Mouse (Mus musculus): ENCODE data around the gene Sfi1. TPM values are rescaled to one million over a fixed set of nuclear protein-coding genes. Genes with fewer than 3 reads are reported as not detected.

Gene Sfi1
- polyA plus RNA-seq, 1 experiment from 2014 or later, result 5.7 TPM

- ATAC-seq (ENCODE audit: low FRiP score, low TSS enrichment), result no peak
- no peak overlapping the region for H3K27ac ChIP-seq (replicated peaks)
- WGBS, result 70% methylated on average over 5 of the region's 5 CpGs
Measured at GRCm38 (mm10) chr11:3223105-3223504, 29.8 kb upstream of the Sfi1 start.

GRCm38 (mm10) chr11:3212526-3212925, 19.3 kb upstream of the Sfi1 start:
- Histone ChIP-seq H3K4me1 (replicated peaks; ENCODE audit: control insufficient read depth, insufficient read depth) (no peaks in the 10 kb centered on the region), H3K4me2 (replicated peaks; ENCODE audit: low read depth) (no peak overlapping the region), H3K9me3 (ENCODE audit: control insufficient read depth, low read length) (no peaks in the 10 kb centered on the region), H3K36me3 (ENCODE audit: control insufficient read depth, insufficient read depth, low read length) (peaks cover 9% of the 10 kb centered on the region), H3K27me3 (ENCODE audit: control insufficient read depth, insufficient read depth, low read length) (no peaks in the 10 kb centered on the region), H3K4me3 (ENCODE audit: low read depth, low read length) (no peak overlapping the region), H3K9ac (ENCODE audit: low read length) (no peak overlapping the region), H3K27ac (replicated peaks) (no peak overlapping the region)
- ATAC-seq (ENCODE audit: low FRiP score, low TSS enrichment), result peak; percentile 83
- 75% methylated on average over 1 of the region's 1 CpGs for WGBS
- TF ChIP-seq EP300 (optimal IDR thresholded peaks at IDR 0.05), result no peak
- TF ChIP-seq CTCF (IDR thresholded peaks at IDR 0.05; ENCODE audit: low read depth), result no peak
- no peak for DNase-seq (ENCODE audit: low spot score)

More at GRCm38 (mm10) chr11:3223105-3223504, 29.8 kb upstream of the Sfi1 start:
- Histone ChIP-seq H3K9me3 (ENCODE audit: control insufficient read depth, low read length) (no peaks in the 10 kb centered on the region), H3K9ac (ENCODE audit: low read length) (no peak overlapping the region), H3K4me3 (ENCODE audit: low read depth, low read length) (no peak overlapping the region), H3K36me3 (ENCODE audit: control insufficient read depth, insufficient read depth, low read length) (peaks cover 19% of the 10 kb centered on the region), H3K4me2 (replicated peaks; ENCODE audit: low read depth) (no peak overlapping the region), H3K4me1 (replicated peaks; ENCODE audit: control insufficient read depth, insufficient read depth) (no peaks in the 10 kb centered on the region), H3K27me3 (ENCODE audit: control insufficient read depth, insufficient read depth, low read length) (no peaks in the 10 kb centered on the region)
- peak; percentile 42 for TF ChIP-seq CTCF (IDR thresholded peaks at IDR 0.05; ENCODE audit: low read depth)
- no peak for TF ChIP-seq EP300 (optimal IDR thresholded peaks at IDR 0.05)
- no peak for DNase-seq (ENCODE audit: low spot score)

- H3K9ac ChIP-seq (ENCODE audit: low read length), result no peak overlapping the region
- H3K4me3 ChIP-seq (ENCODE audit: low read depth, low read length), result no peak overlapping the region
- TF ChIP-seq EP300 (optimal IDR thresholded peaks at IDR 0.05), result no peak
- TF ChIP-seq CTCF (IDR thresholded peaks at IDR 0.05; ENCODE audit: low read depth), result no peak
- ATAC-seq (ENCODE audit: low FRiP score, low TSS enrichment) (no peak), DNase-seq (ENCODE audit: low spot score) (no peak)
- no peak overlapping the region for H3K27ac ChIP-seq (replicated peaks)
- H3K4me2 ChIP-seq (replicated peaks; ENCODE audit: low read depth), result no peak overlapping the region
- H3K27me3 ChIP-seq (ENCODE audit: control insufficient read depth, insufficient read depth, low read length), result no peaks in the 10 kb centered on the region
- peaks cover 4% of the 10 kb centered on the region; the same call in 1 of the 2 replicates for H3K36me3 ChIP-seq (ENCODE audit: control insufficient read depth, insufficient read depth, low read length)
- 89% methylated on average over 3 of the region's 3 CpGs for WGBS
- H3K4me1 ChIP-seq (replicated peaks; ENCODE audit: control insufficient read depth, insufficient read depth), result no peaks in the 10 kb centered on the region
- no peaks in the 10 kb centered on the region for H3K9me3 ChIP-seq (ENCODE audit: control insufficient read depth, low read length)
Measured at GRCm38 (mm10) chr11:3206783-3207182, 13.5 kb upstream of the Sfi1 start.

GRCm38 (mm10) chr11:3205207-3205606, 11.9 kb upstream of the Sfi1 start:
- no peak overlapping the region for H3K4me2 ChIP-seq (replicated peaks; ENCODE audit: low read depth)
- H3K4me3 ChIP-seq (ENCODE audit: low read depth, low read length), result no peak overlapping the region
- 89% methylated on average over 3 of the region's 3 CpGs for WGBS
- no peak overlapping the region for H3K9ac ChIP-seq (ENCODE audit: low read length)
- no peaks in the 10 kb centered on the region for H3K9me3 ChIP-seq (ENCODE audit: control insufficient read depth, low read length)
- DNase-seq (ENCODE audit: low spot score) (no peak), ATAC-seq (ENCODE audit: low FRiP score, low TSS enrichment) (no peak)
- no peak overlapping the region for H3K27ac ChIP-seq (replicated peaks)
- H3K36me3 ChIP-seq (ENCODE audit: control insufficient read depth, insufficient read depth, low read length), result 0 out of 2 replicates have a peak, but pooled peaks cover 2% of the 10 kb centered on the region
- no peaks in the 10 kb centered on the region for H3K27me3 ChIP-seq (ENCODE audit: control insufficient read depth, insufficient read depth, low read length)
- H3K4me1 ChIP-seq (replicated peaks; ENCODE audit: control insufficient read depth, insufficient read depth), result no peaks in the 10 kb centered on the region
- TF ChIP-seq EP300 (optimal IDR thresholded peaks at IDR 0.05), result no peak
- TF ChIP-seq CTCF (IDR thresholded peaks at IDR 0.05; ENCODE audit: low read depth), result no peak

GRCm38 (mm10) chr11:3203771-3204170, 10.5 kb upstream of the Sfi1 start:
- ATAC-seq (ENCODE audit: low FRiP score, low TSS enrichment) (no peak), DNase-seq (ENCODE audit: low spot score) (no peak)
- TF ChIP-seq EP300 (optimal IDR thresholded peaks at IDR 0.05) (no peak), CTCF (IDR thresholded peaks at IDR 0.05; ENCODE audit: low read depth) (no peak)
- Histone ChIP-seq H3K9me3 (ENCODE audit: control insufficient read depth, low read length) (no peaks in the 10 kb centered on the region), H3K27ac (replicated peaks) (no peak overlapping the region), H3K4me3 (ENCODE audit: low read depth, low read length) (no peak overlapping the region), H3K36me3 (ENCODE audit: control insufficient read depth, insufficient read depth, low read length) (0 out of 2 replicates have a peak, but pooled peaks cover 2% of the 10 kb centered on the region), H3K9ac (ENCODE audit: low read length) (no peak overlapping the region), H3K4me1 (replicated peaks; ENCODE audit: control insufficient read depth, insufficient read depth) (no peaks in the 10 kb centered on the region), H3K27me3 (ENCODE audit: control insufficient read depth, insufficient read depth, low read length) (no peaks in the 10 kb centered on the region), H3K4me2 (replicated peaks; ENCODE audit: low read depth) (no peak overlapping the region; the same call in 1 of the 2 replicates)
- 66% methylated on average over 2 of the region's 2 CpGs for WGBS

GRCm38 (mm10) chr11:3202781-3203441, 9.6 kb upstream of the Sfi1 start:
- ATAC-seq (ENCODE audit: low FRiP score, low TSS enrichment) (peak; percentile 56), DNase-seq (ENCODE audit: low spot score) (peak; percentile 73)
- no peaks in the 10 kb centered on the region for H3K4me1 ChIP-seq (replicated peaks; ENCODE audit: control insufficient read depth, insufficient read depth)
- H3K9me3 ChIP-seq (ENCODE audit: control insufficient read depth, low read length), result no peaks in the 10 kb centered on the region
- H3K36me3 ChIP-seq (ENCODE audit: control insufficient read depth, insufficient read depth, low read length), result 0 out of 2 replicates have a peak, but pooled peaks cover 2% of the 10 kb centered on the region
- no peaks in the 10 kb centered on the region for H3K27me3 ChIP-seq (ENCODE audit: control insufficient read depth, insufficient read depth, low read length)
- peak overlapping the region; percentile 31; the same call in 1 of the 2 replicates for H3K27ac ChIP-seq (replicated peaks)
- peak overlapping the region; percentile 37 for H3K4me3 ChIP-seq (ENCODE audit: low read depth, low read length)
- whole genome bisulfite sequencing, result under 1% methylated on average over 35 of the region's 57 CpGs
- H3K9ac ChIP-seq (ENCODE audit: low read length), result peak overlapping the region; percentile 54
- TF ChIP-seq CTCF (IDR thresholded peaks at IDR 0.05; ENCODE audit: low read depth) (no peak), EP300 (optimal IDR thresholded peaks at IDR 0.05) (no peak)
- peak overlapping the region; percentile 25 for H3K4me2 ChIP-seq (replicated peaks; ENCODE audit: low read depth)
